Mouse (Mus musculus) myocyte (in vitro differentiated cells): ENCODE measurements around the gene Adamts16. TPM values are rescaled to one million over a fixed set of nuclear protein-coding genes. Genes with fewer than 3 reads are reported as not detected.

Experiments
- H3K27me3 ChIP-seq: one replicate; pipeline ENCODE4 v1.6.1; 2011; ENCODE audit not compliant: control insufficient read depth, insufficient read depth, insufficient read length
- H3K36me3 ChIP-seq: one replicate; pipeline ENCODE4 v1.6.1; 2011; ENCODE audit not compliant: control insufficient read depth, insufficient read depth
- H3K4me2 ChIP-seq: one replicate; pipeline ENCODE4 v1.6.1; 2011; ENCODE audit warnings: low read depth, control low read depth
- H3K4me3 ChIP-seq: one replicate; pipeline ENCODE4 v1.5.1; 2011; ENCODE audit warnings: mild to moderate bottlenecking, control low read depth, moderate library complexity
- H3K79me2 ChIP-seq: one replicate; pipeline ENCODE4 v1.6.1; 2011; ENCODE audit not compliant: control insufficient read depth, insufficient read depth
- H3ac ChIP-seq: one replicate; pipeline ENCODE4 v1.6.1; 2011; ENCODE audit not compliant: control insufficient read depth, insufficient read length
- CEBPB ChIP-seq: IDR thresholded peaks from 2 replicates; pipeline ENCODE4 v1.6.1; 2011; ENCODE audit warnings: mild to moderate bottlenecking, moderate library complexity; ENCODE audit not compliant: poor library complexity, insufficient read depth, severe bottlenecking
- E2F4 ChIP-seq: IDR thresholded peaks from one replicate; pipeline ENCODE4 v1.6.1; 2011; ENCODE audit warnings: mild to moderate bottlenecking, control low read depth, moderate library complexity; ENCODE audit not compliant: insufficient read depth
- MAX ChIP-seq: IDR thresholded peaks from one replicate; pipeline ENCODE4 v1.6.1; 2011; ENCODE audit warnings: low read depth, mild to moderate bottlenecking, control low read depth
- MYOD1 ChIP-seq, 3 experiments: IDR thresholded peaks; one replicate each; pipeline ENCODE4 v1.6.1; 2011; ENCODE audit warnings: control low read depth in 2 of 3, low read depth in 2 of 3, mild to moderate bottlenecking in 2 of 3, moderate library complexity in 1 of 3; ENCODE audit not compliant: insufficient read length in 2 of 3, control insufficient read depth in 1 of 3
- MYOG ChIP-seq, 3 experiments: IDR thresholded peaks; one replicate each; pipeline ENCODE4 v1.6.1; 2011; ENCODE audit warnings: control low read depth in 2 of 3, low read depth in 2 of 3, mild to moderate bottlenecking in 2 of 3; ENCODE audit not compliant: insufficient read length in 2 of 3, control insufficient read depth in 1 of 3, insufficient read depth in 1 of 3
- POLR2A ChIP-seq: IDR thresholded peaks from one replicate; pipeline ENCODE4 v1.6.1; 2011; ENCODE audit warnings: low read depth, mild to moderate bottlenecking, control low read depth, moderate library complexity; ENCODE audit not compliant: insufficient read length
- POLR2AphosphoS2 ChIP-seq: IDR thresholded peaks from one replicate; pipeline ENCODE4 v1.6.1; 2011; ENCODE audit warnings: low read depth, control low read depth; ENCODE audit not compliant: insufficient read length
- REST ChIP-seq: IDR thresholded peaks from one replicate; pipeline ENCODE4 v1.6.1; 2011; ENCODE audit warnings: mild to moderate bottlenecking, control low read depth, moderate library complexity; ENCODE audit not compliant: insufficient read depth, insufficient read length
- SRF ChIP-seq: IDR thresholded peaks from one replicate; pipeline ENCODE4 v1.6.1; 2011; ENCODE audit warnings: low read depth; ENCODE audit not compliant: control insufficient read depth, insufficient read length
- TCF12 ChIP-seq: IDR thresholded peaks from one replicate; pipeline ENCODE4 v1.6.1; 2011; ENCODE audit warnings: mild to moderate bottlenecking, control low read depth; ENCODE audit not compliant: poor library complexity, insufficient read depth, severe bottlenecking
- TCF3 ChIP-seq: IDR thresholded peaks from one replicate; pipeline ENCODE4 v1.6.1; 2011; ENCODE audit warnings: low read depth, control low read depth; ENCODE audit not compliant: insufficient read length
- USF1 ChIP-seq: IDR thresholded peaks from one replicate; pipeline ENCODE4 v1.6.1; 2011; ENCODE audit warnings: low read depth, mild to moderate bottlenecking, control low read depth, moderate library complexity
- polyA plus RNA-seq: library from polyadenylated mRNA; unstranded; fragments of >200 nt; fragmentation: generic; extraction: Trizol; gene quantifications from one replicate; pipeline ENCODE4 v1.2.1, GENCODE M21; 2012; ENCODE audit warnings: missing spikeins

Adamts16 gene
- polyA plus RNA-seq, 1 experiment: 0.67 TPM

GRCm38 (mm10) chr13:70846933-70847332 lies 5.3 kb upstream of the Adamts16 start:
- Histone ChIP-seq H3K4me2 (no peak overlapping the region), H3K27me3 (peaks cover 57% of the 10 kb centered on the region), H3K36me3 (no peaks in the 10 kb centered on the region), H3K79me2 (no peaks in the 10 kb centered on the region), H3K4me3 (no peak overlapping the region), H3ac (no peak overlapping the region)
- TF ChIP-seq TCF3 (no peak), USF1 (no peak), E2F4 (no peak), MYOD1 (IDR thresholded peaks at IDR 0.05; ENCODE audit: control insufficient read depth in 1 of 3, insufficient read length in 2 of 3, low read depth in 2 of 3) (no peak), POLR2A (no peak)

- Histone ChIP-seq H3K79me2 (no peaks in the 10 kb centered on the region), H3K4me2 (no peak overlapping the region), H3ac (no peak overlapping the region), H3K4me3 (no peak overlapping the region), H3K27me3 (peaks cover 71% of the 10 kb centered on the region), H3K36me3 (no peaks in the 10 kb centered on the region)
- TF ChIP-seq POLR2AphosphoS2 (no peak), MAX (no peak), USF1 (no peak), CEBPB (no peak), TCF12 (no peak), TCF3 (no peak), MYOD1 (IDR thresholded peaks at IDR 0.05; ENCODE audit: control insufficient read depth in 1 of 3, insufficient read length in 2 of 3, low read depth in 2 of 3) (no peak), MYOG (IDR thresholded peaks at IDR 0.05; ENCODE audit: control insufficient read depth in 1 of 3, insufficient read depth in 1 of 3, insufficient read length in 2 of 3, low read depth in 2 of 3) (no peak), E2F4 (no peak), POLR2A (no peak), SRF (no peak)
Observed at GRCm38 (mm10) chr13:70845526-70845925, 3.9 kb upstream of the Adamts16 start.

DNA sequence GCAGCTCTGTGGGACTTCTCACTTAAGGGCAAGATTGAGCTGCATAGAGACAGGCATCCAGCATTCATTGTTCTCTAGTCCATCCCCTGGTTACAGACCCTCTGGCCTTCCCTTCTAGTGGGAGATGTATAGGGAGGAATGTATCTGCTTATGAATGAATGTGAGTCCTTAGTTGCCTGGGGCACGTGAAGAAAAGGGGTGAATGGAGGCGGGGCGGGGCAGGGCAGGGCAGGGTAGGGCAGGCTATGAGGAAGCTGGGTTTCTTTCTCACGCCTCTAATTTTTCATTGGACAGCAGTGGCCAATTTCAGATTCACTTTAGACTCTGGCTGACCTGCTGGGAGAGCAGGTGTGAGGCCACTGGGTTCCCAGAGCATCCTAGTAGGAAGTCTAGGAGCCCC lies 515 bp upstream of the Adamts16 start:
- H3K4me3 ChIP-seq: no peak overlapping the region
- no peak overlapping the region for H3ac ChIP-seq
- H3K27me3 ChIP-seq: peaks cover 59% of the 10 kb centered on the region
- TF ChIP-seq MYOG (IDR thresholded peaks at IDR 0.05; ENCODE audit: control insufficient read depth in 1 of 3, insufficient read depth in 1 of 3, insufficient read length in 2 of 3, low read depth in 2 of 3): no peak
- no peak for TF ChIP-seq USF1
- TF ChIP-seq POLR2AphosphoS2: no peak
- TF ChIP-seq TCF3: no peak
- TF ChIP-seq MYOD1 (IDR thresholded peaks at IDR 0.05; ENCODE audit: control insufficient read depth in 1 of 3, insufficient read length in 2 of 3, low read depth in 2 of 3): no peak
- no peak for TF ChIP-seq E2F4
- no peak for TF ChIP-seq POLR2A
- no peaks in the 10 kb centered on the region for H3K79me2 ChIP-seq
- no peak overlapping the region for H3K4me2 ChIP-seq
- H3K36me3 ChIP-seq: no peaks in the 10 kb centered on the region

- Histone ChIP-seq H3ac (no peak overlapping the region), H3K79me2 (no peaks in the 10 kb centered on the region), H3K36me3 (no peaks in the 10 kb centered on the region), H3K4me3 (no peak overlapping the region), H3K27me3 (peaks cover 40% of the 10 kb centered on the region), H3K4me2 (peak overlapping the region; percentile 24)
- TF ChIP-seq TCF3: no peak
- no peak for TF ChIP-seq REST
- no peak for TF ChIP-seq POLR2AphosphoS2
- no peak for TF ChIP-seq POLR2A
- no peak for TF ChIP-seq SRF
Observed at GRCm38 (mm10) chr13:70840161-70840560, 1.4 kb downstream of the Adamts16 start.

DNA sequence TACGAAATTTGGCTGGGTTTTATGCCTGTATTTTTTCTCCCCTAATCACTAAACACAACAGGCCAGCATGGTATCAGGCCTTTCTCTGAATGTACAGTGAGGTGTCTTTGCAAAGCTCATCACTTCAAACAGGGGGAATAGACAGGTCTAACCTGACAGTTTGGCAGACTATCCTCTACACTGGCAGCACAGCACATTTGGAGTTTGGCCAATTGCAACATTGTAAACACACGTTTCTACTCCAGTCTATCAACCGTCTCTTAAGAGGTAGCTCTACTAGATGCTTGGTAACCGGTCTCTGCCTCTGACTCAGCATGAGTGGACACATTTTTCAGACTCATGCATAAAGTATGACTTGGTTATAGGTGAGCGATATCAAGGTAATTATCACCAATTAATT lies 4.0 kb downstream of the Adamts16 start:
- Histone ChIP-seq H3K27me3 (peaks cover 23% of the 10 kb centered on the region), H3K4me2 (no peak overlapping the region), H3K79me2 (no peaks in the 10 kb centered on the region), H3K4me3 (no peak overlapping the region), H3K36me3 (no peaks in the 10 kb centered on the region), H3ac (no peak overlapping the region)
- TF ChIP-seq MYOG (IDR thresholded peaks at IDR 0.05; ENCODE audit: control insufficient read depth in 1 of 3, insufficient read depth in 1 of 3, insufficient read length in 2 of 3, low read depth in 2 of 3) (no peak), E2F4 (no peak), SRF (no peak), MYOD1 (IDR thresholded peaks at IDR 0.05; ENCODE audit: control insufficient read depth in 1 of 3, insufficient read length in 2 of 3, low read depth in 2 of 3) (no peak), POLR2AphosphoS2 (no peak), TCF12 (no peak), POLR2A (no peak), CEBPB (no peak)
